Mouse (Mus musculus): ENCODE data around the gene Capn5. TPM values are rescaled to one million over a fixed set of nuclear protein-coding genes. Genes with fewer than 3 reads are reported as not detected.

The Capn5 gene
- polyA plus RNA-seq, 1 experiment: 15.6 TPM

- Histone ChIP-seq H3K4me1 (ENCODE audit: control insufficient read depth, insufficient read depth, insufficient read length, low read length) (peaks cover 20% of the 10 kb centered on the region), H3K36me3 (ENCODE audit: control insufficient read depth, insufficient read depth, low read length) (peaks cover 8% of the 10 kb centered on the region), H3K27me3 (ENCODE audit: control insufficient read depth, insufficient read depth, low read length) (no peaks in the 10 kb centered on the region), H3K4me3 (ENCODE audit: low read depth, low read length) (no peak overlapping the region), H3K27ac (ENCODE audit: insufficient read depth, low read depth, low read length) (no peak overlapping the region)
- no peak for TF ChIP-seq POLR2A (IDR thresholded peaks at IDR 0.05; ENCODE audit: low read depth, low read length)
- TF ChIP-seq CTCF (IDR thresholded peaks at IDR 0.05; ENCODE audit: extremely low read depth, insufficient read length, insufficient replicate concordance, low read depth, low read length): no peak
- 45% methylated on average over 5 of the region's 5 CpGs for WGBS
Observed at GRCm38 (mm10) chr7:98124701-98125100, 53.4 kb downstream of the Capn5 start.

- H3K4me1 ChIP-seq (ENCODE audit: control insufficient read depth, insufficient read depth, insufficient read length, low read length): peaks cover 43% of the 10 kb centered on the region
- H3K4me3 ChIP-seq (ENCODE audit: low read depth, low read length): no peak overlapping the region
- H3K27ac ChIP-seq (ENCODE audit: insufficient read depth, low read depth, low read length): peak overlapping the region; percentile 78; the same call in 1 of the 2 replicates
- peaks cover 5% of the 10 kb centered on the region for H3K36me3 ChIP-seq (ENCODE audit: control insufficient read depth, insufficient read depth, low read length)
- no peak for TF ChIP-seq POLR2A (IDR thresholded peaks at IDR 0.05; ENCODE audit: low read depth, low read length)
- TF ChIP-seq CTCF (IDR thresholded peaks at IDR 0.05; ENCODE audit: extremely low read depth, insufficient read length, insufficient replicate concordance, low read depth, low read length): no peak
- no peaks in the 10 kb centered on the region for H3K27me3 ChIP-seq (ENCODE audit: control insufficient read depth, insufficient read depth, low read length)
- 76% methylated on average over 8 of the region's 8 CpGs for WGBS
Observed at GRCm38 (mm10) chr7:98121673-98122072, 56.4 kb downstream of the Capn5 start.

GRCm38 (mm10) chr7:98121241-98121640 is 56.8 kb downstream of the Capn5 start:
- no peak overlapping the region for H3K4me3 ChIP-seq (ENCODE audit: low read depth, low read length)
- 55% methylated on average over 3 of the region's 3 CpGs for WGBS
- H3K4me1 ChIP-seq (ENCODE audit: control insufficient read depth, insufficient read depth, insufficient read length, low read length): peaks cover 47% of the 10 kb centered on the region
- H3K27me3 ChIP-seq (ENCODE audit: control insufficient read depth, insufficient read depth, low read length): no peaks in the 10 kb centered on the region
- TF ChIP-seq CTCF (IDR thresholded peaks at IDR 0.05; ENCODE audit: extremely low read depth, insufficient read length, insufficient replicate concordance, low read depth, low read length) (no peak), POLR2A (IDR thresholded peaks at IDR 0.05; ENCODE audit: low read depth, low read length) (no peak)
- H3K27ac ChIP-seq (ENCODE audit: insufficient read depth, low read depth, low read length): peak overlapping the region; percentile 78
- H3K36me3 ChIP-seq (ENCODE audit: control insufficient read depth, insufficient read depth, low read length): peaks cover 4% of the 10 kb centered on the region

- H3K36me3 ChIP-seq (ENCODE audit: control insufficient read depth, insufficient read depth, low read length): peaks cover 1% of the 10 kb centered on the region
- peak overlapping the region; percentile 78 for H3K27ac ChIP-seq (ENCODE audit: insufficient read depth, low read depth, low read length)
- TF ChIP-seq CTCF (IDR thresholded peaks at IDR 0.05; ENCODE audit: extremely low read depth, insufficient read length, insufficient replicate concordance, low read depth, low read length): peak; percentile 93; the same call in 1 of the 2 replicates
- no peak for TF ChIP-seq POLR2A (IDR thresholded peaks at IDR 0.05; ENCODE audit: low read depth, low read length)
- H3K27me3 ChIP-seq (ENCODE audit: control insufficient read depth, insufficient read depth, low read length): no peaks in the 10 kb centered on the region
- peaks cover 51% of the 10 kb centered on the region for H3K4me1 ChIP-seq (ENCODE audit: control insufficient read depth, insufficient read depth, insufficient read length, low read length)
- 4% methylated on average over 7 of the region's 7 CpGs for WGBS
- H3K4me3 ChIP-seq (ENCODE audit: low read depth, low read length): peak overlapping the region; percentile 20
Observed at GRCm38 (mm10) chr7:98120325-98120724, 57.7 kb downstream of the Capn5 start.

GRCm38 (mm10) chr7:98119961-98120232 is 58.2 kb downstream of the Capn5 start:
- peak overlapping the region; percentile 98 for H3K27ac ChIP-seq (ENCODE audit: insufficient read depth, low read depth, low read length)
- no peak for TF ChIP-seq CTCF (IDR thresholded peaks at IDR 0.05; ENCODE audit: extremely low read depth, insufficient read length, insufficient replicate concordance, low read depth, low read length)
- TF ChIP-seq POLR2A (IDR thresholded peaks at IDR 0.05; ENCODE audit: low read depth, low read length): no peak
- H3K36me3 ChIP-seq (ENCODE audit: control insufficient read depth, insufficient read depth, low read length): peaks cover 1% of the 10 kb centered on the region
- 73% methylated on average over 2 of the region's 2 CpGs for WGBS
- no peak overlapping the region for H3K4me3 ChIP-seq (ENCODE audit: low read depth, low read length)
- peaks cover 51% of the 10 kb centered on the region for H3K4me1 ChIP-seq (ENCODE audit: control insufficient read depth, insufficient read depth, insufficient read length, low read length)
- H3K27me3 ChIP-seq (ENCODE audit: control insufficient read depth, insufficient read depth, low read length): no peaks in the 10 kb centered on the region

- Histone ChIP-seq H3K4me1 (ENCODE audit: control insufficient read depth, insufficient read depth, insufficient read length, low read length) (peaks cover 51% of the 10 kb centered on the region), H3K4me3 (ENCODE audit: low read depth, low read length) (peak within 1 kb of the TSS; percentile 50), H3K27ac (ENCODE audit: insufficient read depth, low read depth, low read length) (peak within 1 kb of the TSS; percentile 98), H3K27me3 (ENCODE audit: control insufficient read depth, insufficient read depth, low read length) (no peaks in the 10 kb centered on the region), H3K36me3 (ENCODE audit: control insufficient read depth, insufficient read depth, low read length) (peaks cover 1% of the 10 kb centered on the region)
- 34% methylated on average over 9 of the region's 9 CpGs for WGBS
- TF ChIP-seq POLR2A (IDR thresholded peaks at IDR 0.05; ENCODE audit: low read depth, low read length) (peak; percentile 56; the same call in 1 of the 2 replicates), CTCF (IDR thresholded peaks at IDR 0.05; ENCODE audit: extremely low read depth, insufficient read length, insufficient replicate concordance, low read depth, low read length) (no peak)
Observed at GRCm38 (mm10) chr7:98119179-98119960, 58.7 kb downstream of the Capn5 start, which contains the start of gene Myo7a. Gene Myo7a (minus strand): TSS chr7:98119524.

- H3K4me1 ChIP-seq (ENCODE audit: control insufficient read depth, insufficient read depth, insufficient read length, low read length): peaks cover 55% of the 10 kb centered on the region
- TF ChIP-seq CTCF (IDR thresholded peaks at IDR 0.05; ENCODE audit: extremely low read depth, insufficient read length, insufficient replicate concordance, low read depth, low read length) (no peak), POLR2A (IDR thresholded peaks at IDR 0.05; ENCODE audit: low read depth, low read length) (no peak)
- peak overlapping the region; percentile 50 for H3K4me3 ChIP-seq (ENCODE audit: low read depth, low read length)
- H3K36me3 ChIP-seq (ENCODE audit: control insufficient read depth, insufficient read depth, low read length): no peaks in the 10 kb centered on the region
- WGBS: 9% methylated on average over 11 of the region's 11 CpGs
- no peaks in the 10 kb centered on the region for H3K27me3 ChIP-seq (ENCODE audit: control insufficient read depth, insufficient read depth, low read length)
- H3K27ac ChIP-seq (ENCODE audit: insufficient read depth, low read depth, low read length): peak overlapping the region; percentile 98
Observed at GRCm38 (mm10) chr7:98117012-98117660, 60.9 kb downstream of the Capn5 start.

Measured in small intestine, adult 2 months (tissue).